In genomic region chr9:42077112-42077845, GRCm38 (mm10) we compare ENCODE assay signal across 14 mouse cellular contexts.
"Had no signal": no experiment of that assay in that cellular context is flagged by ENCODE, and none has a peak within 500 bp of the region (broad histone marks: within the 10 kb centered on the region; RNA-seq: fewer than 3 reads in every experiment).

No protein-coding gene starts in this region.

- ATAC-seq: liver, postnatal 0 days; midbrain, embryonic 13.5 days; midbrain, embryonic 15.5 days had no signal

- H3K36me3 ChIP-seq: midbrain, embryonic 15.5 days had no signal

- H3K4me1 ChIP-seq: megakaryocyte, embryonic 14.5 days; midbrain, embryonic 13.5 days; neural tube, embryonic 12.5 days had no signal

- H3K27ac ChIP-seq: macrophage; midbrain, embryonic 13.5 days; midbrain, embryonic 15.5 days; neural tube, embryonic 12.5 days had no signal

- H3K9ac ChIP-seq: liver, postnatal 0 days; midbrain, embryonic 13.5 days; midbrain, embryonic 15.5 days; neural tube, embryonic 12.5 days had no signal

- H3K4me3 ChIP-seq: megakaryocyte, embryonic 14.5 days; midbrain, embryonic 13.5 days; midbrain, embryonic 15.5 days; neural tube, embryonic 12.5 days had no signal

- DNase-seq: liver, postnatal 0 days; lung, adult 2 months; lung, postnatal 10 days; right cerebral cortex, postnatal 14 days; spleen, adult 18-20 months; thymus, adult 18-20 months; thymus, postnatal 14 days; thymus, postnatal 36 days had no signal

- H3K27me3 ChIP-seq: megakaryocyte, embryonic 14.5 days; midbrain, embryonic 13.5 days; midbrain, embryonic 15.5 days; neural tube, embryonic 12.5 days had no signal

- H3K4me2 ChIP-seq: midbrain, embryonic 11.5 days; midbrain, embryonic 13.5 days; midbrain, embryonic 15.5 days; neural tube, embryonic 12.5 days had no signal

- H3K9me3 ChIP-seq: midbrain, embryonic 13.5 days; midbrain, embryonic 15.5 days; neural tube, embryonic 12.5 days had no signal
